Mouse (Mus musculus) left cerebral cortex, postnatal 4 days (tissue): ENCODE results near the gene Mgll. TPM values are rescaled to one million over a fixed set of nuclear protein-coding genes. Genes with fewer than 3 reads are reported as not detected.

ENCODE experiments used
- DNase-seq: peaks from one replicate; pipeline ENCODE4 v3.0.0-alpha.2; 2022
- intact Hi-C: fragments of 180-260 bp; cut with DNase I; formaldehyde crosslinking; loops from one replicate; pipeline ENCODE4 v1.15.1; 2025
- total RNA-seq, 2 experiments: library from RNA; stranded (reverse); gene quantifications; 2 replicates each; pipeline ENCODE4 v1.2.3; 2021

Gene Mgll
- total RNA-seq = 10 to 100 TPM; 32.9 to 40.7 TPM

DNA sequence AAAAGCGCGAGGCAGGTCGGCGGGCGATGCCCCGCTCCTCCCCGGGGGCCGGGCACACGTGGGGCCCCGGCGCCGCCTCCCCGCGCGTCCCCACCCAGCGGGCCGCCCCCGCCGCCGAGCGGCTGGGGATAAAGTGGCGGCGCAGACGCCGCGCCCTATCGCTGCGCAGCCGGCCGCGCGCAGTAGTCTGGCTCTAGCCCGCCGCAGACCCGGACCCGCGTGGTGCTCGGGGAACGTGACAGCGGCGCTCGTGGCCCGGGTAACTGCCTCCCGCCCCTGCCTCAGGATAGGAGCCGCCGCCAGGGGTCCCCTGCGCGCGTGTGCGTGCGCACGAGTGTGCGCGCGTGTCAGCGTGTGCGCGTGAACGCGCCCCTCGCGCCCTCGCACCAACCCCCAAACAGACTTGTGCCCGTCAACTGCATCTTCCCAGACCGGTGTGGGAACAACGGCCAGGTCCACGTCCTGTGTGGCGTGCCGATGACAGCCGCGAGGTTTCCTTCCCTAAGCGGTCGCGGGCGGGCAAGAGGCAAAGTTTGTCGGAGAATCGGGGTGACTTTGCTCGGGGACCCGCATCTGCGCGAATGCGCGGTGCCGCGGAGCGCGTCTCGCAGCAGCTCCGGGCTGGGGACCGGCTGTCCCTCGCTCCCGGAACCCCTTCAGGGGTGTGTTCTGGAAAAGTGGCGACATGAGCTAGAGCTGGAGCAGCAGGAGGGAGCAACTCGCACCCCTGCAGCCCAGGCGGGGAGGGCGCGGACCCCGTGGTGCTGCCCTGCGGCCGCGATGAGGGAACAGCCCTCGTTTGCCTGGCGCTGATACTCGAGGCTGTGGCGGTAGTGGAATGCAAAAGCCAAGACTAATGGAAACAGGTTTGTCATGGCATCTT lies at the start of gene Mgll:
Mgll (plus strand) TSS at position 100 of the 883 bp plus-strand sequence.
- intact Hi-C loops = loop anchor here (10.0 kb wide), 1 partner anchor 100 kb away; no protein-coding TSS in a partner anchor
- DNase-seq = peak; percentile 66

DNA sequence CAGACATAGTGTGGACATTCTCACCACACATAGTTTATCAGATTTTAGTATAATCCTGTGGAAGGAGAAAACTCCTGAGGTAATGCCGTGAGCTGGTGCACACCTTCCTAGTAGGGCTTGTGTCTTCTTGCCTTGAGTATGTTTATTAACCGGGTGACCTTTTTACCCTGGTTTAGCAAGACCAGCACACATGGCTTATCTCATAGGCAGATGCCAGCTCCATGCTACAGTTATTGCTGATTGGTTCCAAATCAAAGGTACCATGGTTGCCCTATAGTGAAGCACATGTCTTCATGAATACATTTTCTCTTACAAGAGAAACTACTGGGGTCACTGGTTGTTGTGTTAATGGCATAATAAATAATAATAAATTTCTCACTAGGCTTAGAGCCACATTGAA lies 48.4 kb upstream of the Mgll start:
- intact Hi-C loops = no loop called here
- DNase-seq = no peak

DNA sequence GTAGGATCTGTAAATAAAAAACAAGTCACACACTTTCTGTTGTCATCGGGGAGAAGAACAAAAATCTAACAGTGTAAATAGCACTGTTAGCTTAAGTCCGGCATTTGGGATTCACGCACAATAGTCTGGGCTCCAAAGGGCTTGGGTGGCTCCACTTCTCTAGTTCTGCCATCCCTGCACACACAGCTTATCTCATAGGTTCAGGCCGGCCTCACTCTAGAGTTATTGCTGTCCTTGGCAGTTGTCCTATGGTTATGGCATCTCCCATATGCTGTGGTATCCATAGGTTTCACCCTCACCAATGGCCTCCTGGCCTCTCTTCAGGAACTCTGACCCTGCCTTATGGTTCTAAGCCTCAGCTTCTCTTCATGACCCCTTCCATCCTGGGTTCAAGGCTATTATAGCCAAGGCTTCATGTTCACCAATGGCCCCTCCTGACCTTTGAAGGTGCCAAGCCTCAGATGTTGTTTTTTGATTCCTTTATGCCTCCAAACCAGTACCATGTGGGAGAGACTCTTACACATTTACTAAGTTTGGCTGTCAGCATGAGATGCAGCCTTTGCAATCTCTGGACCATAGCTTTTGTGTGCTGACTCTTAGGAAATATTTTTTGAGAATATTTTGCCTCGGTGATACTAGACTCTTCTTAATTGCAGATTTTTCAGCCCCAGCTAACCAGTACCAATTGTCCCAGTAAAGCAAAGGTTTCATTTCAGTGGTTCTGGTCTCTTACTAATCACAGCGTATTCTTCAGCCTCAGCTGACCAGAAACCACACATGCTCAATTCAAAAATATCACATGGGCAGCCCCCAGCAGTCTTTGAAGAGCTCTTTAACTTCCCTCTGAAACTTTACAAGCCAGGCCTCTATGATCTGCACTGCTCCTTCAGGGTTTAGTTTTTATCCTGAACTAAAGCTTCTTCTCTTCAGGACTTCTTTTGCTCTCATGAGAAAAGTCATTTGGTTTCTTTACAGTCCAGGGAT lies 47.2 kb upstream of the Mgll start:
- DNase-seq = no peak
- intact Hi-C loops = no loop called here

DNA sequence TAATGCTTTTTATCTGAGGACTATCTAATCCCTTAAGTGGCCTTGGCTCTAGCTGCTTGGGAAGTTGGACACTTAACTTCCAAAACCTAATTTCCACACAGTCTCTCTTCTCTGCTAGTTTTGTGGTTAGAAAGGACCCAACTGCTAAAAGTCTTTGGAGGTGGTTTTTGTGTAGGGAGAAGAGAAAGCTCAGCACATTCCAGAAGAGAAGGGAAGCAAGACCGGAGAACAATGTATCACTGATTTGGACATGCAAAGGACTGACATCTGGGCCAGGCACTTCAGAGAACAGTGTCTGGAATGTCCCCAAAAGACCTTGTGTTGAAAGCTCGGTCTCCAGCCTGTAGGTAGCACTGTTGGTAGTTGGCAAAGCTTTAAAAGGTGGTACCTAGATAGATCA lies 46.5 kb upstream of the Mgll start:
- no peak for DNase-seq
- intact Hi-C loops = no loop called here

- intact Hi-C loops = no loop called here
Observed at GRCm38 (mm10) chr6:88681026-88681425, 43.2 kb upstream of the Mgll start.

DNA sequence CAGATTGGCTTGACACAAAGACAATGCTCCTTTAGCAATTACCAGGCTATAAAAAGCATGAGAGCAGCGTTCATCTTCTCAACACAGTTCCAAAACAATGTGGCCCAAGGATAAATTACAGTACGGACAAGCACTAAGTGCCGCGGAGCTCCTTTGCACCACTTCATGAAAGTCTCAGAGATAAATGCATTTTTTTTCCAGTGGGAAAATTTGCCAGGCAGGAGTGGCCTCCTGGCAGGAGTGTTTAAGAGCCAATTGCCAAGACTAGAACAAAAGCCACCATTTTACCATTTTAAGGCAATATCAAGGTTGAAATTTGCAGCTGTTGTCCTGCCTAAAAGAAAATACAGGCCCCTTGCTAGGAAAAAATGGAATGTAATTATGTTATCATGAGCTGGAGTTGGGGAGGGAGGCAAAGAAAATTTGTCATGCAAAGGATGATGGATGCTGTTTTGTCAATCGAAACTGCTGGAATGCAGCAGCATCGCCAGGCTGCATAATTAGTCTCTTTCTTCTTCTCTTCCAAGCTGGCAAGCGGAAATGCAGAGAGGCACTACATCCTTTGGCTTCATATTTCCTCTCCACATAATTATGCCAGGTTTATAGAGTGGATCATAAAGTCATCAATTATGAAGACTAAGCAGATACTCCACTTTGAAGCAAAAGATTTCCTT lies 40.7 kb upstream of the Mgll start:
- intact Hi-C loops = no loop called here
- DNase-seq = no peak

More at GRCm38 (mm10) chr6:88681026-88681425, 43.2 kb upstream of the Mgll start:
- no peak for DNase-seq

- DNase-seq = no peak
- intact Hi-C loops = no loop called here
Observed at GRCm38 (mm10) chr6:88688171-88688570, 36.0 kb upstream of the Mgll start.

DNA sequence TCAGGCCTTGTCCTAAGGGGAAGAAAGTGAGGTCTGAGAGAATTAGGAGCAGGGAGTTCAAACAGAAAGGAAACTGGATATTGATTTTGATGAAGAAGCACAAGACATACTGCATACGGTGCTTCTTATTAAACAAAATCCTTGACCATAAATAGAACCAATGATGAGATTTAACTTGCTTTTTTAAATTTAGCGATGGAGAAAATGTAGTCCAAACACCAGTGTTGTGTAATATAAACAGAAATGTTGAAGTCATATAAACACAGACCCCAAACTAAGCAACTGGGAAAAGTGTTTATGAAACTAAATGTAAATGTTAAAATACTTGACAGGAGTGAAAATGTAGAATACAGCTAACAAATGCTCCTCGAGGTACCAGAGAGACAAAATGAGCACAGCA lies 35.5 kb upstream of the Mgll start:
- intact Hi-C loops = no loop called here

DNA sequence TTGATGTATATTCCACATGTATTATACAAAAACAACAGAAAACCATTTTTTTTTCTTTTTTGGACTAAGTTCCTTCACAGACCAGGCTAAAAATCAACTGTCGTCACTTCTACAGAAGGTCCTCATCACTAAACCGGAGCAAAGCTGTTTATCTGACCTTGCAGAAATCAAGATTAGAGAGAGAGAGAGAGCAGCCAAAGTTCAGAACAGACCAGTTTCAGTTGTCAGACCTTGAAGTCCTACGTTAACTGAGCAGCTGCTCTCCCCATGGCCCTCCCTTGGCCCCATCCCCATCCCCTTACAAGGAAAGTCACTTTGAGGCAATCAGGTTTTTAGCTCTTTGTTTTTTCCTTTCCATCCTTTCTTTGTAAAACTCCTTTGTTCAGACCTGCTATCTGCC lies 34.0 kb upstream of the Mgll start:
- no peak for DNase-seq
- intact Hi-C loops = no loop called here

More for the DNA sequence above, 35.5 kb upstream of the Mgll start:
- no peak for DNase-seq

DNA sequence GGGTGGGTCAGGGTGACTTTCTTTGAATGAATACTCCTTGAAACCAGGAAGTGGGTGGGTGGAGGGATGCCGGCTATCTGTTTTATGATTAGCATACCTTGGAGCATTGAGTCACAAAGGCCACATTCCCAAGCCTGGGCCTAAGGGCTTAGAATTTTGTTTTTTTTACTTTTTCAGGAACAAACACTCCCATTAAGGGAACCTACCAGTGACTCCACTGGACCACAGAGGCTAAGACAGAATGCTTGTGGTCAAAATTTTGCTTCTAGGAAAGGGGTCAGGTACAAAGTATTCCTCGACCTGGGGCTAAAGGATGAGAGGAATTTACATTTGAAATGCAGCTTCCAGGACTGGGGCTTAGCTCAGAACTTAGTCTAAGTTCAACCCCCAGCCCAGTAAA lies 32.9 kb upstream of the Mgll start:
- no peak for DNase-seq
- intact Hi-C loops = no loop called here

DNA sequence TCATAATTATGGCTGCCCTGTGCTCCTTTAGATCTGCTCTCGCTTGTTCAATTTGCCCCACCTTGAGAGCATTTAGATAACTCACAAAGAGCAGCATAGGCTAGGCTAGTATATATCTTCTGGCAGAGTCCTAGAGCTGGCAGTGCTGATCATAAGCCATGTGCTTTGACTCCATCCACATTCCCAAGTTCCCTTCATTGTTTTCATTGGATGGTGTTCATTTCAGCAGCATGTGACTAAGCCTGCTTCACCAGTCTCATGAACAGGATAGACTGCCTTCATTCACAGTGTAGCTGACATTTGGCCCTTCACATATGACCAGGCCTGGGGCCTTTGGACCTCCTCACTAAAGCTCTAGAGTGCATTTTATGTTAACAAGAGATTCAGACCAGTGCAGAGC lies 21.3 kb upstream of the Mgll start:
- DNase-seq = no peak
- intact Hi-C loops = no loop called here

GRCm38 (mm10) chr6:88703731-88704130 lies 20.5 kb upstream of the Mgll start:
- intact Hi-C loops = no loop called here
- no peak for DNase-seq

GRCm38 (mm10) chr6:88708401-88709278 lies 15.6 kb upstream of the Mgll start:
- intact Hi-C loops = no loop called here
- no peak for DNase-seq

- intact Hi-C loops = no loop called here
- DNase-seq = no peak
Observed at GRCm38 (mm10) chr6:88709279-88709575, 15.0 kb upstream of the Mgll start.

DNA sequence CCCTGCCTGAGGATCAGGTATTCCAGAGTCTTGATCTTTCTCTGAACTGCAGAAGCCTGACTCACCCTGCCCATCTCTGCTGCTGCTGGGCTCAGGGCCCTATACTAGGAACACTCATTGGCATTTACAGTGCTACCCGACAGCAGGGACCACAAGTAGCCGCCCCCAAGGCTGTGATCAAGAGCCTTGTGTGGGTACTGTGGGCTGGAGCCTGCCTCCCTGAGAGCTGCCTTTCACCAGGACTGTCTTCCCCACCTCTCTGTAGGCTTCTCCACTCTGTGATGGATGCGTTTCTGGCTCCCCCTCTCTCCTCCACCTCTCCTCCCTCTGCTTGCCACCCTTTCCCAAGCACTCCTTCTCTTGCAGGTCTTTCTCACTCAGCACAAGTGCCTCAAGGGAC lies 12.9 kb upstream of the Mgll start:
- no peak for DNase-seq
- intact Hi-C loops = no loop called here

- intact Hi-C loops = no loop called here
- no peak for DNase-seq
Observed at GRCm38 (mm10) chr6:88712083-88712482, 12.1 kb upstream of the Mgll start.

- no peak for DNase-seq
- intact Hi-C loops = no loop called here
Observed at GRCm38 (mm10) chr6:88713320-88713719, 10.9 kb upstream of the Mgll start.

DNA sequence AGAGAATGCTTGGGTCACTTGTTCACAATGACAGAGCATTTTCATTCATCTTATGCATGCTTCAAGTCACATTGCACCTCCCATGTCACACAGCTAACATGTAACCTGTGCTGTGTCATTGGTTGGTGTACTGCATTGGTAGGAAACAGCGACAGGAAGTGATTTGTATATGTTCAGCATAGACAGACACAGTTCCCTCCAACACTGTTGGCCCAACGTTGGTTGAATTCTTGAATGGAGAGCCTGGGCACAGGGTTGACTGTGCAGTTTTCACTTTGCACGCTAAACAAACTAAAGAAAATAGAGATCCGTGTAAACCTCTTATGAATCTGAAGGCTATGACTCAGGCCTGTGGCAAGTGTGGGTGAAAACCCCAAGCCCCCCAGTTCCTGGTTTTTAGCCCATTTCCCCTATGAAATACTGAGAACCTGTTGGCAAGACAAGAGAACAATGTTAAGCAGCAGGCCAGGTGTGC lies 10.0 kb upstream of the Mgll start:
- intact Hi-C loops = no loop called here
- DNase-seq = no peak

DNA sequence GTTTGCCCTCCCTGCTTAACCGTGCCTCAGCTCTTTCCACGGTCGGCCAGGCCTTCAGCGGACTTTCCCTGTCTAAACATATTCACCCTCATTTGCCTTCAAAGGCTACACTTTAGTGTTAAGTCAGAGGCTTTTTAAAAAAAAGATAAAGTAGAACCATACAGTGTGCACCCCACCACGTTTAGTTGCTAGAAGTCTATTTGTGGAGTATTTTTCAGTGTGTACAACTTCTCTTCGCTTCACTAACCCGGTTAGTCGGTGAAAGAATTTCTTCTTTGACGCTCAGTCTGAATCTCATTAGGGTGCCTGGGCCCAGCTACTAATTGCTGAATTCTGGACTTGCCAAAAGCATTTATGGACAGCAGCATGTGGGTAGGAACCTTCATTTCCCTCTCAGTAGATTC lies 8.8 kb upstream of the Mgll start:
- DNase-seq = no peak
- intact Hi-C loops = no loop called here

DNA sequence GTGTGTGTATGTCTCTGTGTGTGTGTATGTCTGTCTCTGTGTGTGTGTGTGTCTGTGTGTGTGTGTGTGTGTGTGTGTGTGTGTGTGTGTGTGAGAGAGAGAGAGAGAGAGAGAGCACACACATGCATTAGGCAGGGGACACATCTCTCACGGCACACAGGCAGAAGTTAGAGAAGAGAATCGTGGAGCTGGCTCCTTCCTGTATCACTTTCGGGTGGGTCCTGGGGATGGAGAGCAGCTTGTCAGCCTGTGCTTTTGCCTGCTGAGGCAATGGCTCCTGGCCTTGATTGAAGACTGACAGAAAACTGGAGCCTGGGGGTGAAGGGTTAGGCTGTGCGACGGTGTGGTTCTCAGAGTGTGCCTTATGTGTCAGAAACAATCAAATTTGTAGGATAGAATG lies 8.2 kb upstream of the Mgll start:
- intact Hi-C loops = no loop called here
- DNase-seq = no peak
